Mouse (Mus musculus): ENCODE data around the gene Prss50. TPM values are rescaled to one million over a fixed set of nuclear protein-coding genes. Genes with fewer than 3 reads are reported as not detected.
"Not testable (repeated sequence)": the region's sequence is repeated elsewhere in the genome, so short reads cannot be mapped to it uniquely, and the experiment has no call there.

Prss50 gene
- polyA plus RNA-seq (2012; ENCODE audit: insufficient read depth, insufficient read length, missing spikeins), result not detected in 2 replicates

GRCm38 (mm10) chr9:110857781-110858472 is at the start of gene Prss50:
Gene Prss50, plus strand, starts transcription at chr9:110857967.
- Histone ChIP-seq H3K4me1 (ENCODE audit: control insufficient read depth, insufficient read depth, insufficient read length, low read length) (no peaks in the 10 kb centered on the region; the same call in 1 of the 2 replicates), H3K27ac (replicated peaks; ENCODE audit: low read depth, low read length) (no peak within 1 kb of the TSS), H3K4me3 (ENCODE audit: insufficient read depth, low read depth, low read length) (no peak within 1 kb of the TSS)

- Histone ChIP-seq H3K4me3 (ENCODE audit: insufficient read depth, low read depth, low read length) (no peak overlapping the region), H3K27ac (replicated peaks; ENCODE audit: low read depth, low read length) (no peak overlapping the region), H3K4me1 (ENCODE audit: control insufficient read depth, insufficient read depth, insufficient read length, low read length) (no peaks in the 10 kb centered on the region)
Observed at GRCm38 (mm10) chr9:110810051-110810450, 47.7 kb upstream of the Prss50 start.

GRCm38 (mm10) chr9:110813789-110814188 is 44.0 kb upstream of the Prss50 start, which contains the start of gene Prss44:
Gene Prss44, plus strand, starts transcription at chr9:110813994.
- H3K4me3 ChIP-seq (ENCODE audit: insufficient read depth, low read depth, low read length), result no peak within 1 kb of the TSS
- H3K27ac ChIP-seq (replicated peaks; ENCODE audit: low read depth, low read length), result no peak within 1 kb of the TSS
- H3K4me1 ChIP-seq (ENCODE audit: control insufficient read depth, insufficient read depth, insufficient read length, low read length), result no peaks in the 10 kb centered on the region

GRCm38 (mm10) chr9:110820546-110820945 is 37.2 kb upstream of the Prss50 start:
- not testable (repeated sequence) for H3K4me3 ChIP-seq (ENCODE audit: insufficient read depth, low read depth, low read length); H3K27ac ChIP-seq (replicated peaks; ENCODE audit: low read depth, low read length); H3K4me1 ChIP-seq (ENCODE audit: control insufficient read depth, insufficient read depth, insufficient read length, low read length)

GRCm38 (mm10) chr9:110821436-110821835 is 36.3 kb upstream of the Prss50 start:
- no peaks in the 10 kb centered on the region for H3K4me1 ChIP-seq (ENCODE audit: control insufficient read depth, insufficient read depth, insufficient read length, low read length)
- no peak overlapping the region for H3K4me3 ChIP-seq (ENCODE audit: insufficient read depth, low read depth, low read length)
- no peak overlapping the region for H3K27ac ChIP-seq (replicated peaks; ENCODE audit: low read depth, low read length)

- Histone ChIP-seq H3K4me3 (ENCODE audit: insufficient read depth, low read depth, low read length) (no peak overlapping the region), H3K4me1 (ENCODE audit: control insufficient read depth, insufficient read depth, insufficient read length, low read length) (no peaks in the 10 kb centered on the region), H3K27ac (replicated peaks; ENCODE audit: low read depth, low read length) (no peak overlapping the region)
Observed at GRCm38 (mm10) chr9:110825426-110825825, 32.3 kb upstream of the Prss50 start.

GRCm38 (mm10) chr9:110825832-110826231 is 31.9 kb upstream of the Prss50 start:
- no peaks in the 10 kb centered on the region for H3K4me1 ChIP-seq (ENCODE audit: control insufficient read depth, insufficient read depth, insufficient read length, low read length)
- no peak overlapping the region for H3K4me3 ChIP-seq (ENCODE audit: insufficient read depth, low read depth, low read length)
- no peak overlapping the region for H3K27ac ChIP-seq (replicated peaks; ENCODE audit: low read depth, low read length)

GRCm38 (mm10) chr9:110826390-110826789 is 31.4 kb upstream of the Prss50 start, which contains the start of gene Prss43:
Gene Prss43, plus strand, starts transcription at chr9:110826690.
- Histone ChIP-seq H3K4me1 (ENCODE audit: control insufficient read depth, insufficient read depth, insufficient read length, low read length) (no peaks in the 10 kb centered on the region), H3K4me3 (ENCODE audit: insufficient read depth, low read depth, low read length) (no peak within 1 kb of the TSS), H3K27ac (replicated peaks; ENCODE audit: low read depth, low read length) (no peak within 1 kb of the TSS)

- Histone ChIP-seq H3K27ac (replicated peaks; ENCODE audit: low read depth, low read length) (no peak overlapping the region), H3K4me3 (ENCODE audit: insufficient read depth, low read depth, low read length) (no peak overlapping the region), H3K4me1 (ENCODE audit: control insufficient read depth, insufficient read depth, insufficient read length, low read length) (peaks cover 3% of the 10 kb centered on the region; the same call in 1 of the 2 replicates)
Observed at GRCm38 (mm10) chr9:110833021-110833420, 24.7 kb upstream of the Prss50 start.

- H3K4me1 ChIP-seq (ENCODE audit: control insufficient read depth, insufficient read depth, insufficient read length, low read length), result peaks cover 3% of the 10 kb centered on the region; the same call in 1 of the 2 replicates
Observed at GRCm38 (mm10) chr9:110834411-110834810, 23.4 kb upstream of the Prss50 start, which contains the start of gene Prss45. Gene Prss45, plus strand, starts transcription at chr9:110834588.

GRCm38 (mm10) chr9:110834961-110835360 is 22.8 kb upstream of the Prss50 start:
- H3K4me1 ChIP-seq (ENCODE audit: control insufficient read depth, insufficient read depth, insufficient read length, low read length), result peaks cover 3% of the 10 kb centered on the region; the same call in 1 of the 2 replicates
- no peak overlapping the region for H3K27ac ChIP-seq (replicated peaks; ENCODE audit: low read depth, low read length)
- H3K4me3 ChIP-seq (ENCODE audit: insufficient read depth, low read depth, low read length), result no peak overlapping the region

More at GRCm38 (mm10) chr9:110834411-110834810, 23.4 kb upstream of the Prss50 start, which contains the start of gene Prss45:
- Histone ChIP-seq H3K27ac (replicated peaks; ENCODE audit: low read depth, low read length) (peak within 1 kb of the TSS; percentile 57), H3K4me3 (ENCODE audit: insufficient read depth, low read depth, low read length) (no peak within 1 kb of the TSS)

- H3K4me1 ChIP-seq (ENCODE audit: control insufficient read depth, insufficient read depth, insufficient read length, low read length), result peaks cover 9% of the 10 kb centered on the region
- no peak overlapping the region for H3K4me3 ChIP-seq (ENCODE audit: insufficient read depth, low read depth, low read length)
- peak overlapping the region; percentile 57 for H3K27ac ChIP-seq (replicated peaks; ENCODE audit: low read depth, low read length)
Observed at GRCm38 (mm10) chr9:110836112-110836511, 21.7 kb upstream of the Prss50 start.

- Histone ChIP-seq H3K4me1 (ENCODE audit: control insufficient read depth, insufficient read depth, insufficient read length, low read length) (peaks cover 10% of the 10 kb centered on the region), H3K27ac (replicated peaks; ENCODE audit: low read depth, low read length) (no peak overlapping the region), H3K4me3 (ENCODE audit: insufficient read depth, low read depth, low read length) (no peak overlapping the region)
Observed at GRCm38 (mm10) chr9:110840905-110841304, 16.9 kb upstream of the Prss50 start.

- Histone ChIP-seq H3K4me1 (ENCODE audit: control insufficient read depth, insufficient read depth, insufficient read length, low read length) (peaks cover 7% of the 10 kb centered on the region), H3K4me3 (ENCODE audit: insufficient read depth, low read depth, low read length) (no peak overlapping the region), H3K27ac (replicated peaks; ENCODE audit: low read depth, low read length) (no peak overlapping the region)
Observed at GRCm38 (mm10) chr9:110841438-110841837, 16.3 kb upstream of the Prss50 start.

- H3K4me1 ChIP-seq (ENCODE audit: control insufficient read depth, insufficient read depth, insufficient read length, low read length), result peaks cover 6% of the 10 kb centered on the region
- no peak within 1 kb of the TSS for H3K4me3 ChIP-seq (ENCODE audit: insufficient read depth, low read depth, low read length)
- no peak within 1 kb of the TSS for H3K27ac ChIP-seq (replicated peaks; ENCODE audit: low read depth, low read length)
Observed at GRCm38 (mm10) chr9:110844206-110844605, 13.6 kb upstream of the Prss50 start, which contains the start of gene Prss46. Gene Prss46, plus strand, starts transcription at chr9:110844506.

GRCm38 (mm10) chr9:110849162-110849561 is 8.6 kb upstream of the Prss50 start:
- no peak overlapping the region for H3K4me3 ChIP-seq (ENCODE audit: insufficient read depth, low read depth, low read length)
- no peak overlapping the region for H3K27ac ChIP-seq (replicated peaks; ENCODE audit: low read depth, low read length)
- no peaks in the 10 kb centered on the region for H3K4me1 ChIP-seq (ENCODE audit: control insufficient read depth, insufficient read depth, insufficient read length, low read length)

All from brown adipose tissue, adult 24 weeks (tissue).